Mouse (Mus musculus) gastrocnemius, postnatal 14 days (tissue): ENCODE measurements at regions not wholly inside any gene's neighbourhood (a gene's known extent, or its start where the extent isn't known, plus 50 kb on each side); places are given as distances from the start of the nearest gene placed in this dataset.

Experiments used
- DNase-seq: peaks from one replicate; pipeline ENCODE4 v3.0.0; 2021; ENCODE audit warnings: mixed read lengths
- intact Hi-C: fragments of 180-260 bp; cut with DNase I; formaldehyde crosslinking; loops from one replicate; pipeline ENCODE4 v1.15.1; 2025; ENCODE audit warnings: low total_unique reads

GRCm38 (mm10) chr10:70336741-70337140 lies 91.8 kb downstream of the Slc16a9 start:
- no peak for DNase-seq
- intact Hi-C loops, result no loop called here

- intact Hi-C loops, result no loop called here
- DNase-seq, result no peak
These were observed 80.9 kb upstream of the Fam13c start for GRCm38 (mm10) chr10:70359421-70359820.

GRCm38 (mm10) chr10:70359834-70360233 lies 80.4 kb upstream of the Fam13c start:
- intact Hi-C loops, result no loop called here
- DNase-seq, result no peak

- DNase-seq, result peak; percentile 8
- intact Hi-C loops, result no loop called here
These were observed 77.2 kb upstream of the Fam13c start for GRCm38 (mm10) chr10:70363054-70363453.

GRCm38 (mm10) chr10:70364218-70364975 lies 75.9 kb upstream of the Fam13c start:
- no peak for DNase-seq
- intact Hi-C loops, result no loop called here

GRCm38 (mm10) chr10:70364976-70365345 lies 75.3 kb upstream of the Fam13c start:
- no peak for DNase-seq
- intact Hi-C loops, result loop anchor here (5.0 kb wide), 1 partner anchor 142 kb away; no protein-coding TSS in a partner anchor

- DNase-seq, result no peak
- intact Hi-C loops, result loop anchor here (5.0 kb wide), 1 partner anchor 142 kb away; no protein-coding TSS in a partner anchor
These were observed 74.8 kb upstream of the Fam13c start for GRCm38 (mm10) chr10:70365504-70365903.

GRCm38 (mm10) chr10:70367866-70368265 lies 72.4 kb upstream of the Fam13c start:
- intact Hi-C loops, result loop anchor here (2.0 to 5.0 kb wide), 2 partner anchors 139 to 195 kb away; no protein-coding TSS in a partner anchor
- DNase-seq, result no peak

GRCm38 (mm10) chr10:70368685-70369084 lies 71.6 kb upstream of the Fam13c start:
- intact Hi-C loops, result loop anchor here (2.0 to 5.0 kb wide), 2 partner anchors 139 to 194 kb away; no protein-coding TSS in a partner anchor
- peak; percentile 65 for DNase-seq

- intact Hi-C loops, result no loop called here
- no peak for DNase-seq
These were observed 67.7 kb upstream of the Fam13c start for GRCm38 (mm10) chr10:70372411-70373136.

- intact Hi-C loops, result no loop called here
These were observed 67.1 kb upstream of the Fam13c start for GRCm38 (mm10) chr10:70373207-70373606.

GRCm38 (mm10) chr10:70373836-70374235 lies 66.4 kb upstream of the Fam13c start:
- intact Hi-C loops, result no loop called here
- DNase-seq, result no peak

More at GRCm38 (mm10) chr10:70373207-70373606, 67.1 kb upstream of the Fam13c start:
- DNase-seq, result no peak

GRCm38 (mm10) chr10:70374726-70375125 lies 65.6 kb upstream of the Fam13c start:
- intact Hi-C loops, result no loop called here
- no peak for DNase-seq

GRCm38 (mm10) chr10:70380041-70380651 lies 60.1 kb upstream of the Fam13c start:
- intact Hi-C loops, result no loop called here
- no peak for DNase-seq

- intact Hi-C loops, result no loop called here
- no peak for DNase-seq
These were observed 55.6 kb upstream of the Fam13c start for GRCm38 (mm10) chr10:70384689-70385088.

- no peak for DNase-seq
- intact Hi-C loops, result no loop called here
These were observed 52.6 kb upstream of the Fam13c start for GRCm38 (mm10) chr10:70387729-70388128.
